26 mouse cellular contexts compared by ENCODE assay signal in genomic region chr6:136383218-136383617, GRCm38 (mm10). TPM values are rescaled to one million over a fixed set of nuclear protein-coding genes. Genes with fewer than 3 reads are reported as not detected.
DNase-seq lines count a peak whose midpoint lies in the region; ATAC-seq and TF ChIP-seq lines count a peak whose summit lies in the region.
"Had no signal": no experiment of that assay in that cellular context is flagged by ENCODE, and none has a peak within 500 bp of the region (broad histone marks: within the 10 kb centered on the region; RNA-seq: fewer than 3 reads in every experiment).

No protein-coding gene starts in this region.

- no peak for DNase-seq in embryonic facial prominence, embryonic 11.5 days (ENCODE audit: low spot score)
- DNase-seq in embryonic facial prominence, embryonic 10.5 days (ENCODE audit: low spot score), result no peak
- peak; percentile 11 to 45 for DNase-seq in lung, adult 18-20 months
- no peak for DNase-seq in lung, adult 2 months
- DNase-seq in lung, postnatal 0 days (ENCODE audit: low spot score), result peak; percentile 26
- peak; percentile 17 for DNase-seq in lung, postnatal 36 days
- no peak for DNase-seq in urinary bladder, postnatal 4 days (ENCODE audit: low spot score in 2 of 2)
- DNase-seq: adrenal gland, adult 8-10 months; adrenal gland, postnatal 36 days; cerebellum, adult 18-20 months; cerebellum, adult 9-10 months; cerebellum, postnatal 14 days; gastrocnemius, postnatal 10 days; gastrocnemius, postnatal 36 days; heart, adult 18-20 months; heart, postnatal 10 days; heart, postnatal 36 days had no signal

- H3K9me3 ChIP-seq in embryonic facial prominence, embryonic 11.5 days (replicated peaks; ENCODE audit: control insufficient read depth, low read length), result no peaks in the 10 kb centered on the region
- no peaks in the 10 kb centered on the region for H3K9me3 ChIP-seq in embryonic facial prominence, embryonic 10.5 days
- no peaks in the 10 kb centered on the region for H3K9me3 ChIP-seq in lung, postnatal 0 days (ENCODE audit: low read length)
- H3K9me3 ChIP-seq: embryonic facial prominence, embryonic 13.5 days; forebrain, embryonic 12.5 days; forebrain, embryonic 15.5 days; heart, embryonic 15.5 days; hindbrain, embryonic 10.5 days had no signal

- no peak overlapping the region for H3K4me2 ChIP-seq in embryonic facial prominence, embryonic 11.5 days (ENCODE audit: low read depth, low read length)
- H3K4me2 ChIP-seq in lung, postnatal 0 days (replicated peaks; ENCODE audit: low read depth, low read length), result no peak overlapping the region
- H3K4me2 ChIP-seq: embryonic facial prominence, embryonic 13.5 days; forebrain, embryonic 12.5 days; forebrain, embryonic 15.5 days; heart, embryonic 15.5 days; hindbrain, embryonic 13.5 days had no signal

- TF ChIP-seq CTCF in lung, adult 2 months (IDR thresholded peaks at IDR 0.05; ENCODE audit: insufficient read depth, low read length), result no peak
- TF ChIP-seq CTCF in lung, postnatal 0 days (IDR thresholded peaks at IDR 0.05), result no peak

- no peak overlapping the region for H3K27ac ChIP-seq in embryonic facial prominence, embryonic 11.5 days (replicated peaks; ENCODE audit: low read depth, low read length)
- no peak overlapping the region for H3K27ac ChIP-seq in embryonic facial prominence, embryonic 10.5 days (replicated peaks)
- H3K27ac ChIP-seq in lung, postnatal 0 days (ENCODE audit: low read length), result no peak overlapping the region
- H3K27ac ChIP-seq: embryonic facial prominence, embryonic 13.5 days; forebrain, embryonic 12.5 days; forebrain, embryonic 15.5 days; heart, embryonic 15.5 days; hindbrain, embryonic 10.5 days; hindbrain, embryonic 13.5 days had no signal

- no peaks in the 10 kb centered on the region for H3K27me3 ChIP-seq in embryonic facial prominence, embryonic 11.5 days (ENCODE audit: control insufficient read depth, insufficient read depth, low read length)
- no peaks in the 10 kb centered on the region for H3K27me3 ChIP-seq in embryonic facial prominence, embryonic 10.5 days (replicated peaks; ENCODE audit: low read depth, poor library complexity, severe bottlenecking)
- no peaks in the 10 kb centered on the region for H3K27me3 ChIP-seq in lung, postnatal 0 days (replicated peaks; ENCODE audit: insufficient read depth, low read length)
- H3K27me3 ChIP-seq: embryonic facial prominence, embryonic 13.5 days; forebrain, embryonic 12.5 days; forebrain, embryonic 15.5 days; heart, embryonic 15.5 days; hindbrain, embryonic 13.5 days had no signal

- TF ChIP-seq EP300 in lung, postnatal 0 days (IDR thresholded peaks at IDR 0.05), result no peak

- WGBS in embryonic facial prominence, embryonic 11.5 days, result 89% methylated on average over 3 of the region's 3 CpGs
- 80% methylated on average over 3 of the region's 3 CpGs for WGBS in embryonic facial prominence, embryonic 10.5 days
- 70% methylated on average over 3 of the region's 3 CpGs for WGBS in lung, adult 2 months
- 67% methylated on average over 3 of the region's 3 CpGs for whole genome bisulfite sequencing in lung, postnatal 0 days

- no peak for TF ChIP-seq POLR2A in lung, adult 2 months (IDR thresholded peaks at IDR 0.05; ENCODE audit: borderline replicate concordance, extremely low read depth, low read depth, low read length)

- H3K36me3 ChIP-seq in embryonic facial prominence, embryonic 11.5 days (replicated peaks; ENCODE audit: control insufficient read depth, insufficient read depth, low read depth, low read length), result no peaks in the 10 kb centered on the region
- H3K36me3 ChIP-seq in embryonic facial prominence, embryonic 10.5 days (replicated peaks), result no peaks in the 10 kb centered on the region
- no peaks in the 10 kb centered on the region for H3K36me3 ChIP-seq in lung, postnatal 0 days (ENCODE audit: insufficient read depth, low read length)
- H3K36me3 ChIP-seq: embryonic facial prominence, embryonic 13.5 days; forebrain, embryonic 12.5 days; forebrain, embryonic 15.5 days; heart, embryonic 15.5 days; hindbrain, embryonic 10.5 days; hindbrain, embryonic 13.5 days had no signal

- H3K9ac ChIP-seq in embryonic facial prominence, embryonic 11.5 days (replicated peaks; ENCODE audit: low read length), result no peak overlapping the region
- no peak overlapping the region for H3K9ac ChIP-seq in lung, postnatal 0 days (replicated peaks; ENCODE audit: low read depth)
- H3K9ac ChIP-seq: embryonic facial prominence, embryonic 13.5 days; forebrain, embryonic 12.5 days; forebrain, embryonic 15.5 days; heart, embryonic 15.5 days; hindbrain, embryonic 13.5 days had no signal

- 0 out of 2 replicates have a peak, but pooled peaks have one; percentile 29 for ATAC-seq in embryonic facial prominence, embryonic 11.5 days (replicated peaks; ENCODE audit: insufficient number of reproducible peaks, low FRiP score, low TSS enrichment, low read depth)
- peak; percentile 62 for ATAC-seq in lung, postnatal 0 days
- ATAC-seq: activated CD4-positive, CD25-positive, alpha-beta regulatory T cell, adult 4 months; forebrain, embryonic 15.5 days; hindbrain, embryonic 16.5 days had no signal

- no peaks in the 10 kb centered on the region for H3K4me1 ChIP-seq in embryonic facial prominence, embryonic 11.5 days (ENCODE audit: control insufficient read depth, insufficient read depth, low read length)
- H3K4me1 ChIP-seq in embryonic facial prominence, embryonic 10.5 days, result 0 out of 2 replicates have a peak, but pooled peaks cover 2% of the 10 kb centered on the region
- no peaks in the 10 kb centered on the region for H3K4me1 ChIP-seq in lung, adult 2 months (ENCODE audit: control insufficient read depth, insufficient read depth, low read length)
- no peaks in the 10 kb centered on the region for H3K4me1 ChIP-seq in lung, postnatal 0 days (ENCODE audit: insufficient read depth, low read depth, low read length)
- H3K4me1 ChIP-seq: embryonic facial prominence, embryonic 13.5 days; forebrain, embryonic 12.5 days; forebrain, embryonic 15.5 days; heart, embryonic 15.5 days; hindbrain, embryonic 10.5 days; hindbrain, embryonic 13.5 days had no signal

- H3K4me3 ChIP-seq in embryonic facial prominence, embryonic 11.5 days (ENCODE audit: low read depth, low read length), result no peak overlapping the region
- no peak overlapping the region for H3K4me3 ChIP-seq in embryonic facial prominence, embryonic 10.5 days
- no peak overlapping the region for H3K4me3 ChIP-seq in lung, adult 2 months (replicated peaks; ENCODE audit: extremely low read depth, low read depth, low read length)
- no peak overlapping the region for H3K4me3 ChIP-seq in lung, postnatal 0 days (ENCODE audit: low read depth, low read length)
- H3K4me3 ChIP-seq: embryonic facial prominence, embryonic 13.5 days; erythroblast, embryonic 14.5 days; forebrain, embryonic 12.5 days; forebrain, embryonic 15.5 days; heart, embryonic 15.5 days; hindbrain, embryonic 10.5 days; hindbrain, embryonic 13.5 days had no signal

RNA-seq across cellular contexts. Expression of gene E330021D16Rik, which starts 32.2 kb away (rescaled TPM):
- polyA plus RNA-seq in embryonic facial prominence, embryonic 11.5 days (2014; fragmentation: Nextera tagmentation; extraction: Ambion mirVana), result 0.24 TPM in 1 of 2 replicates, not detected in the other
- 0.15 TPM in 1 of 2 replicates, not detected in the other for polyA plus RNA-seq in embryonic facial prominence, embryonic 10.5 days (2016; fragmentation: Nextera tagmentation; extraction: Ambion mirVana)
- polyA plus RNA-seq in lung, adult 2 months (2012; rRNA removed), result 0.11 TPM in 1 of 2 replicates, not detected in the other
- 0.11 and 0.12 TPM in 2 replicates for polyA plus RNA-seq in lung, postnatal 0 days (2015; fragmentation: Nextera tagmentation; extraction: Ambion mirVana)
- polyA plus RNA-seq: embryonic facial prominence, embryonic 13.5 days; erythroblast, embryonic 14.5 days; forebrain, embryonic 12.5 days; forebrain, embryonic 15.5 days; heart, embryonic 15.5 days; hindbrain, embryonic 10.5 days; hindbrain, embryonic 13.5 days; hindbrain, embryonic 16.5 days had no signal

RNA-seq across cellular contexts. Expression of gene Gm8994, which starts 55.9 kb away (rescaled TPM):
- not detected in 2 replicates for polyA plus RNA-seq in embryonic facial prominence, embryonic 11.5 days (2014; fragmentation: Nextera tagmentation; extraction: Ambion mirVana)
- polyA plus RNA-seq in embryonic facial prominence, embryonic 10.5 days (2016; fragmentation: Nextera tagmentation; extraction: Ambion mirVana), result not detected in 2 replicates
- not detected in 2 replicates for polyA plus RNA-seq in lung, adult 2 months (2012; rRNA removed)
- polyA plus RNA-seq in lung, postnatal 0 days (2015; fragmentation: Nextera tagmentation; extraction: Ambion mirVana), result not detected in 2 replicates
- polyA plus RNA-seq: activated CD4-positive, CD25-positive, alpha-beta regulatory T cell, adult 4 months; embryonic facial prominence, embryonic 13.5 days; erythroblast, embryonic 14.5 days; forebrain, embryonic 12.5 days; forebrain, embryonic 15.5 days; heart, embryonic 15.5 days; hindbrain, embryonic 10.5 days; hindbrain, embryonic 13.5 days; hindbrain, embryonic 16.5 days had no signal

Comparison
In these comparisons a context has a peak if more than half of its experiments do, and no peak if none do; other contexts are left out.
1. DNase-seq: peak in lung, adult 18-20 months (2 of 2), lung, postnatal 0 days (single experiment) and lung, postnatal 36 days (single experiment); none in embryonic facial prominence, embryonic 11.5 days (single experiment), embryonic facial prominence, embryonic 10.5 days (single experiment), lung, adult 2 months (single experiment) and urinary bladder, postnatal 4 days (0 of 2).